Mouse (Mus musculus): ENCODE data around the gene Ano2. TPM values are rescaled to one million over a fixed set of nuclear protein-coding genes. Genes with fewer than 3 reads are reported as not detected.

Ano2 gene
- total and polyA plus RNA-seq, 3 experiments: not detected

DNA sequence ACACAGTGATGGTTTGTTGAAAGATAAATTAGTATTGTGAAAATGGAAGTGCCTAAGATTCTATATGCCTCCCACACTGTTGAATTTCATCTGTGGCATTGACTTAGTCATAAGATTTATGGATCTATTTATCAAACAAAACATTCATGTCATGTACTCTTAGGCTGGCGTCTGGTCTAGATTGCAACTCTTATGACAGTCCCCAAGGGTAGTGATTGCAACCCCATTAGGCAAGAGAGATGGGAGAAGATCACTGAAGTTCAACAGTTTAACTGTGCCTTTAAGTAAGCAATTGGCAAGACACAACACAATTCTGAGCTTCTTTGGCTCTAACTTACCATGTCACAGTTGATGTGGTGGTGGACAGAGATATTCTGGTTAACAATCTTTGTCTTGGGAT is 36.8 kb upstream of the Ano2 start:
- H3K4me1 ChIP-seq (ENCODE audit: control insufficient read depth in 1 of 2, insufficient read depth in 2 of 2): no peaks in the 10 kb centered on the region
- peaks cover 95% of the 10 kb centered on the region for H3K27me3 ChIP-seq (replicated peaks)
- no peak overlapping the region for H3K4me2 ChIP-seq (ENCODE audit: insufficient read depth, low read depth, poor library complexity, severe bottlenecking)
- in situ Hi-C loops (cut with MboI; ENCODE audit: low pct_ligation_motif_present, low pct_unique_long_range_greater_than_20kb, low sequenced_read_pairs): no loop called here
- dilution Hi-C loops (cut with MboI; ENCODE audit: extremely low pct_ligation_motif_present, extremely low pct_unique_long_range_greater_than_20kb, low sequenced_read_pairs): no loop called here
- DNase-seq (ENCODE audit: extremely low read depth): no peak
- H3K79me2 ChIP-seq (replicated peaks; ENCODE audit: control insufficient read depth, extremely low read depth, insufficient read depth, poor library complexity, severe bottlenecking): no peaks in the 10 kb centered on the region
- H3K27ac ChIP-seq (ENCODE audit: insufficient read depth, low read depth): no peak overlapping the region
- H3K9ac ChIP-seq (ENCODE audit: insufficient read depth, low read depth): no peak overlapping the region
- H3K4me3 ChIP-seq (replicated peaks in 1 of 3; ENCODE audit: low read depth in 2 of 3, low read length in 2 of 3, poor library complexity in 1 of 3): no peak overlapping the region
- no peaks in the 10 kb centered on the region for H3K36me3 ChIP-seq (replicated peaks in 1 of 2; ENCODE audit: control insufficient read depth in 1 of 2, insufficient read depth in 1 of 2, low read length in 1 of 2)
- TF ChIP-seq ELF1 (IDR thresholded peaks at IDR 0.05; ENCODE audit: low read depth, low read length): no peak
- no peak for TF ChIP-seq BHLHE40 (IDR thresholded peaks at IDR 0.05; ENCODE audit: low read depth, low read length)
- no peak for TF ChIP-seq POLR2AphosphoS2 (IDR thresholded peaks at IDR 0.05; ENCODE audit: low read depth, low read length)
- TF ChIP-seq USF1 (IDR thresholded peaks at IDR 0.05; ENCODE audit: low read depth, low read length): no peak
- TF ChIP-seq MYC (IDR thresholded peaks at IDR 0.05; ENCODE audit: low read depth, low read length): no peak
- no peak for TF ChIP-seq SIN3A (IDR thresholded peaks at IDR 0.05; ENCODE audit: low read length)
- no peak for TF ChIP-seq TBP (conservative IDR thresholded peaks at IDR 0.05; ENCODE audit: low read depth, low read length)
- no peak for TF ChIP-seq PAX5 (IDR thresholded peaks at IDR 0.05; ENCODE audit: low read length)
- no peak for TF ChIP-seq ZKSCAN1 (IDR thresholded peaks at IDR 0.05; ENCODE audit: borderline replicate concordance, low read depth, low read length)
- TF ChIP-seq ZNF384 (IDR thresholded peaks at IDR 0.05; ENCODE audit: low read depth, low read length): no peak
- no peak for TF ChIP-seq POLR2A (IDR thresholded peaks at IDR 0.05; ENCODE audit: low read depth, low read length)
- no peaks in the 10 kb centered on the region for H3K9me3 ChIP-seq (replicated peaks; ENCODE audit: low read length)

DNA sequence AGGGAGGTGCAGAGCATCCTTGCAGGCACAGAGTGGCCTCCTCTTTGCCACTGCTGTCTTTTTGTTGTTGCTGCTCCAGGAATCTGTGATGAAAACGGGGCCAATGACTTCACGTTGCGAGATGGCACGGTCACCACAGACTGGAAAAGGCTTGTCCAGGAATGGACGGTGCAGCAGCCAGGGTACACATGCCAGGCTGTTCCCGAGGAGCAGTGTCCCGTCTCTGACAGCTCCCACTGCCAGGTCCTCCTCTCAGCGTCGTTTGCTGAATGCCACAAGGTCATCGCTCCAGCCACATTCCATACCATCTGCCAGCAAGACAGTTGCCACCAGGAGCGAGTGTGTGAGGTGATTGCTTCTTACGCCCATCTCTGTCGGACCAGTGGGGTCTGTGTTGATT is 33.3 kb upstream of the Ano2 start:
- no peak overlapping the region for H3K4me2 ChIP-seq (ENCODE audit: insufficient read depth, low read depth, poor library complexity, severe bottlenecking)
- no peaks in the 10 kb centered on the region for H3K79me2 ChIP-seq (replicated peaks; ENCODE audit: control insufficient read depth, extremely low read depth, insufficient read depth, poor library complexity, severe bottlenecking)
- H3K9ac ChIP-seq (ENCODE audit: insufficient read depth, low read depth): no peak overlapping the region
- H3K27ac ChIP-seq (ENCODE audit: insufficient read depth, low read depth): no peak overlapping the region
- no peaks in the 10 kb centered on the region for H3K36me3 ChIP-seq (replicated peaks in 1 of 2; ENCODE audit: control insufficient read depth in 1 of 2, insufficient read depth in 1 of 2, low read length in 1 of 2)
- H3K9me3 ChIP-seq (replicated peaks; ENCODE audit: low read length): no peaks in the 10 kb centered on the region
- dilution Hi-C loops (cut with MboI; ENCODE audit: extremely low pct_ligation_motif_present, extremely low pct_unique_long_range_greater_than_20kb, low sequenced_read_pairs) (no loop called here), in situ Hi-C loops (cut with MboI; ENCODE audit: low pct_ligation_motif_present, low pct_unique_long_range_greater_than_20kb, low sequenced_read_pairs) (no loop called here)
- no peak for TF ChIP-seq CHD2 (IDR thresholded peaks at IDR 0.05; ENCODE audit: low read length)
- TF ChIP-seq HCFC1 (IDR thresholded peaks at IDR 0.05; ENCODE audit: low read depth, low read length): no peak
- no peak for TF ChIP-seq RAD21 (IDR thresholded peaks at IDR 0.05; ENCODE audit: low read depth, low read length)
- H3K4me1 ChIP-seq (ENCODE audit: control insufficient read depth in 1 of 2, insufficient read depth in 2 of 2): no peaks in the 10 kb centered on the region
- no peak overlapping the region for H3K4me3 ChIP-seq (replicated peaks in 1 of 3; ENCODE audit: low read depth in 2 of 3, low read length in 2 of 3, poor library complexity in 1 of 3)
- DNase-seq (ENCODE audit: extremely low read depth): no peak
- peaks cover 96% of the 10 kb centered on the region for H3K27me3 ChIP-seq (replicated peaks)

DNA sequence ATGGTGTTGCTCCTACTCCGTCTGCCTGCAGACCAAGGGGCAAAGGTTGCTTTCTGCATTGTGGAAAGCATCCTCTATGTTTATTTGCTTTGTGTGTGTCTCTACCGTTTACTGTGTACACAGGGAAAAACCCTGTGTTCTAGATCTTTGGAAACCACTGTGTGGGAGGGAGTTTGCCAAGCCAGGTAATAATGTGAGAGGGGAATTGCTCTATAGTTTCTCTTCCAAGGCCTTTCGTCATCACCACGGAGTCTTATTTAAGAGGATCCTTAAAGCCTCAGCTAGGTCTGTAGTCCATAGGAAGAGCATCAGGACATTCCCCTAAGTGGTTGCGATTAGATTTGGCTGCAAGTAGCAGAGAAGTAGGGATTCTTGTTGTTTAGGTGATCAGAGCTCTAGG is 32.3 kb upstream of the Ano2 start:
- Histone ChIP-seq H3K9me3 (replicated peaks; ENCODE audit: low read length) (no peaks in the 10 kb centered on the region), H3K4me3 (replicated peaks in 1 of 3; ENCODE audit: low read depth in 2 of 3, low read length in 2 of 3, poor library complexity in 1 of 3) (no peak overlapping the region), H3K27ac (ENCODE audit: insufficient read depth, low read depth) (no peak overlapping the region), H3K9ac (ENCODE audit: insufficient read depth, low read depth) (no peak overlapping the region), H3K4me2 (ENCODE audit: insufficient read depth, low read depth, poor library complexity, severe bottlenecking) (no peak overlapping the region), H3K4me1 (ENCODE audit: control insufficient read depth in 1 of 2, insufficient read depth in 2 of 2) (no peaks in the 10 kb centered on the region), H3K79me2 (replicated peaks; ENCODE audit: control insufficient read depth, extremely low read depth, insufficient read depth, poor library complexity, severe bottlenecking) (no peaks in the 10 kb centered on the region), H3K36me3 (replicated peaks in 1 of 2; ENCODE audit: control insufficient read depth in 1 of 2, insufficient read depth in 1 of 2, low read length in 1 of 2) (no peaks in the 10 kb centered on the region), H3K27me3 (replicated peaks) (peaks cover 92% of the 10 kb centered on the region)
- TF ChIP-seq ZMIZ1 (IDR thresholded peaks at IDR 0.05; ENCODE audit: low read depth, low read length): no peak
- no peak for TF ChIP-seq JUN (IDR thresholded peaks at IDR 0.05; ENCODE audit: insufficient read depth, low read depth, low read length)
- dilution Hi-C loops (cut with MboI; ENCODE audit: extremely low pct_ligation_motif_present, extremely low pct_unique_long_range_greater_than_20kb, low sequenced_read_pairs): no loop called here
- DNase-seq (ENCODE audit: extremely low read depth): no peak
- in situ Hi-C loops (cut with MboI; ENCODE audit: low pct_ligation_motif_present, low pct_unique_long_range_greater_than_20kb, low sequenced_read_pairs): no loop called here
